Mouse (Mus musculus) hindbrain, embryonic 12.5 days (tissue): Measurements from ENCODE around the gene Gm17617. TPM values are rescaled to one million over a fixed set of nuclear protein-coding genes. Genes with fewer than 3 reads are reported as not detected.

Experiments
- ATAC-seq: fragments of 200-750 bp; cut with Nextera tagmentation; 2 replicates; pipeline ENCODE4 v1.8.0; 2017; ENCODE audit warnings: moderate TSS enrichment; ENCODE audit not compliant: low FRiP score
- H3K27ac ChIP-seq: fragments of 300-500 bp; sonication (generic); 2 replicates; pipeline ENCODE4 v1.5.1; 2016; ENCODE audit warnings: mild to moderate bottlenecking
- H3K27me3 ChIP-seq: fragments of 300-500 bp; sonication (generic); 2 replicates; pipeline ENCODE4 v1.6.1; 2016; ENCODE audit warnings: mild to moderate bottlenecking
- H3K36me3 ChIP-seq: fragments of 300-500 bp; sonication (generic); 2 replicates; pipeline ENCODE4 v1.6.1; 2016; ENCODE audit warnings: mild to moderate bottlenecking
- H3K4me1 ChIP-seq: fragments of 300-500 bp; sonication (generic); 2 replicates; pipeline ENCODE4 v1.6.1; 2016
- H3K4me2 ChIP-seq: fragments of 300-500 bp; sonication (generic); replicated peaks from 2 replicates; pipeline ENCODE4 v1.6.1; 2016; ENCODE audit warnings: mild to moderate bottlenecking
- H3K4me3 ChIP-seq: fragments of 300-500 bp; sonication (generic); 2 replicates; pipeline ENCODE4 v1.5.1; 2016; ENCODE audit warnings: mild to moderate bottlenecking
- H3K9ac ChIP-seq: fragments of 300-500 bp; sonication (generic); 2 replicates; pipeline ENCODE4 v1.6.1; 2016; ENCODE audit warnings: mild to moderate bottlenecking, moderate library complexity
- H3K9me3 ChIP-seq: fragments of 300-500 bp; sonication (generic); replicated peaks from 2 replicates; pipeline ENCODE4 v1.6.1; 2016; ENCODE audit warnings: mild to moderate bottlenecking
- WGBS: fragments of 180-500 bp; shearing (Covaris S2); methylation state at CpG from one replicate; pipeline ENCODE4 v1.1.7; 2016; 5-methylcytosine and 5-hydroxymethylcytosine counted together
- polyA plus RNA-seq: library from polyadenylated mRNA; unstranded; fragments of >200 nt; fragmentation: Nextera tagmentation; extraction: Ambion mirVana; gene quantifications from 2 replicates; pipeline ENCODE4 v1.2.1, GENCODE M21; 2016

Gm17617 gene
- not detected in 2 replicates for polyA plus RNA-seq

GRCm38 (mm10) chr13:55133448-55133847, at the start of gene Gm17617:
Gm17617 (minus strand) TSS chr13:55133548.
- no peaks in the 10 kb centered on the region for H3K9me3 ChIP-seq
- WGBS = 91% methylated on average over 2 of the region's 2 CpGs
- no peak within 1 kb of the TSS for H3K9ac ChIP-seq
- no peaks in the 10 kb centered on the region for H3K27me3 ChIP-seq
- no peak for ATAC-seq
- H3K4me1 ChIP-seq = no peaks in the 10 kb centered on the region
- no peak within 1 kb of the TSS for H3K27ac ChIP-seq
- H3K4me2 ChIP-seq = no peak within 1 kb of the TSS
- no peak within 1 kb of the TSS for H3K4me3 ChIP-seq
- peaks cover 49% of the 10 kb centered on the region for H3K36me3 ChIP-seq

GRCm38 (mm10) chr13:55182173-55182894, 49.0 kb upstream of the Gm17617 start:
- Histone ChIP-seq H3K9me3 (no peaks in the 10 kb centered on the region), H3K27me3 (no peaks in the 10 kb centered on the region), H3K4me2 (peak overlapping the region; percentile 47), H3K9ac (peak overlapping the region; percentile 23; the same call in 1 of the 2 replicates), H3K36me3 (no peaks in the 10 kb centered on the region), H3K4me1 (0 out of 2 replicates have a peak, but pooled peaks cover 5% of the 10 kb centered on the region), H3K4me3 (peak overlapping the region; percentile 23), H3K27ac (peak overlapping the region; percentile 32)
- peak; percentile 74 for ATAC-seq
- WGBS = 4% methylated on average over 23 of the region's 23 CpGs

GRCm38 (mm10) chr13:55181786-55182172, 48.4 kb upstream of the Gm17617 start:
- Histone ChIP-seq H3K4me1 (0 out of 2 replicates have a peak, but pooled peaks cover 5% of the 10 kb centered on the region), H3K9me3 (no peaks in the 10 kb centered on the region), H3K4me3 (no peak overlapping the region), H3K9ac (no peak overlapping the region), H3K4me2 (peak overlapping the region; percentile 47), H3K27ac (no peak overlapping the region), H3K27me3 (no peaks in the 10 kb centered on the region), H3K36me3 (no peaks in the 10 kb centered on the region)
- 68% methylated on average over 2 of the region's 2 CpGs for WGBS
- no peak for ATAC-seq

GRCm38 (mm10) chr13:55179591-55179990, 46.2 kb upstream of the Gm17617 start:
- H3K9me3 ChIP-seq = no peaks in the 10 kb centered on the region
- H3K27ac ChIP-seq = no peak overlapping the region
- no peak overlapping the region for H3K4me3 ChIP-seq
- H3K4me2 ChIP-seq = no peak overlapping the region
- H3K27me3 ChIP-seq = no peaks in the 10 kb centered on the region
- 89% methylated on average over 3 of the region's 3 CpGs for WGBS
- no peak for ATAC-seq
- H3K36me3 ChIP-seq = no peaks in the 10 kb centered on the region
- H3K9ac ChIP-seq = no peak overlapping the region
- H3K4me1 ChIP-seq = 0 out of 2 replicates have a peak, but pooled peaks cover 5% of the 10 kb centered on the region

GRCm38 (mm10) chr13:55178556-55178955, 45.2 kb upstream of the Gm17617 start:
- H3K9ac ChIP-seq = no peak overlapping the region
- peak; percentile 56 for ATAC-seq
- H3K4me2 ChIP-seq = no peak overlapping the region
- WGBS = 41% methylated on average over 2 of the region's 2 CpGs
- 0 out of 2 replicates have a peak, but pooled peaks cover 5% of the 10 kb centered on the region for H3K4me1 ChIP-seq
- no peak overlapping the region for H3K27ac ChIP-seq
- H3K27me3 ChIP-seq = no peaks in the 10 kb centered on the region
- H3K4me3 ChIP-seq = no peak overlapping the region
- H3K9me3 ChIP-seq = no peaks in the 10 kb centered on the region
- no peaks in the 10 kb centered on the region for H3K36me3 ChIP-seq

GRCm38 (mm10) chr13:55177903-55178496, 44.7 kb upstream of the Gm17617 start:
- Histone ChIP-seq H3K9ac (no peak overlapping the region), H3K4me2 (no peak overlapping the region), H3K36me3 (no peaks in the 10 kb centered on the region), H3K27ac (no peak overlapping the region), H3K9me3 (no peaks in the 10 kb centered on the region), H3K4me3 (no peak overlapping the region), H3K4me1 (0 out of 2 replicates have a peak, but pooled peaks cover 5% of the 10 kb centered on the region), H3K27me3 (no peaks in the 10 kb centered on the region)
- WGBS = 60% methylated on average over 4 of the region's 4 CpGs
- no peak for ATAC-seq

- no peak overlapping the region for H3K27ac ChIP-seq
- H3K36me3 ChIP-seq = no peaks in the 10 kb centered on the region
- 85% methylated on average over 6 of the region's 6 CpGs for whole genome bisulfite sequencing
- no peak overlapping the region for H3K4me2 ChIP-seq
- H3K9me3 ChIP-seq = no peaks in the 10 kb centered on the region
- no peaks in the 10 kb centered on the region; the same call in 1 of the 2 replicates for H3K27me3 ChIP-seq
- H3K4me1 ChIP-seq = peaks cover 16% of the 10 kb centered on the region
- no peak for ATAC-seq
- no peak overlapping the region for H3K4me3 ChIP-seq
- no peak overlapping the region for H3K9ac ChIP-seq
Measured at GRCm38 (mm10) chr13:55176265-55176664, 42.9 kb upstream of the Gm17617 start.

GRCm38 (mm10) chr13:55174347-55174746, 41.0 kb upstream of the Gm17617 start:
- Histone ChIP-seq H3K4me1 (peaks cover 21% of the 10 kb centered on the region), H3K27me3 (no peaks in the 10 kb centered on the region; the same call in 1 of the 2 replicates), H3K27ac (no peak overlapping the region), H3K36me3 (no peaks in the 10 kb centered on the region), H3K4me3 (no peak overlapping the region), H3K9ac (no peak overlapping the region), H3K9me3 (no peaks in the 10 kb centered on the region), H3K4me2 (no peak overlapping the region)
- 73% methylated on average over 11 of the region's 11 CpGs for WGBS
- no peak for ATAC-seq

GRCm38 (mm10) chr13:55172336-55172770, 39.0 kb upstream of the Gm17617 start:
- peak overlapping the region; percentile 42 for H3K4me2 ChIP-seq
- H3K36me3 ChIP-seq = no peaks in the 10 kb centered on the region
- no peak for ATAC-seq
- no peaks in the 10 kb centered on the region; the same call in 1 of the 2 replicates for H3K27me3 ChIP-seq
- peak overlapping the region; percentile 85 for H3K27ac ChIP-seq
- no peak overlapping the region for H3K9ac ChIP-seq
- no peak overlapping the region for H3K4me3 ChIP-seq
- H3K9me3 ChIP-seq = no peaks in the 10 kb centered on the region
- WGBS = 50% methylated on average over 7 of the region's 7 CpGs
- H3K4me1 ChIP-seq = peaks cover 34% of the 10 kb centered on the region

GRCm38 (mm10) chr13:55171517-55172335, 38.4 kb upstream of the Gm17617 start:
- Histone ChIP-seq H3K4me1 (peaks cover 34% of the 10 kb centered on the region), H3K4me3 (peak overlapping the region; percentile 7; the same call in 1 of the 2 replicates), H3K9me3 (no peaks in the 10 kb centered on the region), H3K4me2 (peak overlapping the region; percentile 42), H3K36me3 (no peaks in the 10 kb centered on the region), H3K9ac (peak overlapping the region; percentile 10), H3K27ac (peak overlapping the region; percentile 85), H3K27me3 (no peaks in the 10 kb centered on the region; the same call in 1 of the 2 replicates)
- WGBS = 11% methylated on average over 26 of the region's 26 CpGs
- ATAC-seq = peak; percentile 84

- H3K9ac ChIP-seq = no peak overlapping the region
- ATAC-seq = peak; percentile 81
- 32% methylated on average over 13 of the region's 13 CpGs for WGBS
- no peak overlapping the region for H3K4me3 ChIP-seq
- no peaks in the 10 kb centered on the region for H3K9me3 ChIP-seq
- no peaks in the 10 kb centered on the region for H3K36me3 ChIP-seq
- H3K4me1 ChIP-seq = peaks cover 34% of the 10 kb centered on the region
- H3K27me3 ChIP-seq = no peaks in the 10 kb centered on the region; the same call in 1 of the 2 replicates
- H3K27ac ChIP-seq = peak overlapping the region; percentile 46
- 0 out of 2 replicates have a peak overlapping the region, but pooled peaks have one; percentile 3 for H3K4me2 ChIP-seq
Measured at GRCm38 (mm10) chr13:55168958-55169369, 35.6 kb upstream of the Gm17617 start.

GRCm38 (mm10) chr13:55168255-55168654, 34.9 kb upstream of the Gm17617 start:
- 94% methylated on average over 5 of the region's 5 CpGs for WGBS
- H3K36me3 ChIP-seq = no peaks in the 10 kb centered on the region
- H3K27ac ChIP-seq = peak overlapping the region; percentile 46

More at GRCm38 (mm10) chr13:55168255-55168654, 34.9 kb upstream of the Gm17617 start:
- Histone ChIP-seq H3K9ac (no peak overlapping the region), H3K4me3 (no peak overlapping the region), H3K4me1 (peaks cover 34% of the 10 kb centered on the region), H3K27me3 (no peaks in the 10 kb centered on the region; the same call in 1 of the 2 replicates), H3K9me3 (no peaks in the 10 kb centered on the region), H3K4me2 (no peak overlapping the region)
- ATAC-seq = no peak
